Mouse (Mus musculus) thymus, postnatal 10 days (tissue): ENCODE measurements around the gene Zc3h10.
"Not testable (repeated sequence)": the region's sequence is repeated elsewhere in the genome, so short reads cannot be mapped to it uniquely, and the experiment has no call there.

Experiments used
- DNase-seq, 2 experiments: peaks; one replicate each; pipeline ENCODE4 v3.0.0; 2021; ENCODE audit warnings: low spot score in 2 of 2

The Zc3h10 gene

GRCm38 (mm10) chr10:128524732-128525662 is 22.6 kb downstream of the Zc3h10 start:
- peak; percentile 56 to 66 for DNase-seq

GRCm38 (mm10) chr10:128524111-128524731 is 23.4 kb downstream of the Zc3h10 start:
- DNase-seq = no peak

- no peak for DNase-seq
Observed at GRCm38 (mm10) chr10:128522351-128522750, 25.2 kb downstream of the Zc3h10 start.

- no peak for DNase-seq
Observed at GRCm38 (mm10) chr10:128520591-128520990, 27.0 kb downstream of the Zc3h10 start.

- DNase-seq = peak in 1 of 2 experiments; percentile 47
Observed at GRCm38 (mm10) chr10:128518833-128519232, 28.7 kb downstream of the Zc3h10 start.

GRCm38 (mm10) chr10:128516677-128517076 is 30.9 kb downstream of the Zc3h10 start:
- DNase-seq = no peak

GRCm38 (mm10) chr10:128516029-128516428 is 31.5 kb downstream of the Zc3h10 start:
- DNase-seq = no peak

- DNase-seq = no peak
Observed at GRCm38 (mm10) chr10:128515044-128515443, 32.5 kb downstream of the Zc3h10 start.

GRCm38 (mm10) chr10:128511761-128512160 is 35.8 kb downstream of the Zc3h10 start:
- no peak for DNase-seq

- DNase-seq = no peak
Observed at GRCm38 (mm10) chr10:128511189-128511588, 36.4 kb downstream of the Zc3h10 start.

- DNase-seq = no peak
Observed at GRCm38 (mm10) chr10:128510301-128510700, 37.3 kb downstream of the Zc3h10 start.

- no peak for DNase-seq
Observed at GRCm38 (mm10) chr10:128509831-128510230, 37.7 kb downstream of the Zc3h10 start.

- no peak for DNase-seq
Observed at GRCm38 (mm10) chr10:128509203-128509602, 38.4 kb downstream of the Zc3h10 start.

- DNase-seq = no peak
Observed at GRCm38 (mm10) chr10:128508260-128508659, 39.3 kb downstream of the Zc3h10 start.

- DNase-seq = no peak
Observed at GRCm38 (mm10) chr10:128505974-128506373, 41.6 kb downstream of the Zc3h10 start.

- not testable (repeated sequence) for DNase-seq
Observed at GRCm38 (mm10) chr10:128505371-128505667, 42.3 kb downstream of the Zc3h10 start.

- no peak for DNase-seq
Observed at GRCm38 (mm10) chr10:128504641-128505370, 42.8 kb downstream of the Zc3h10 start.

GRCm38 (mm10) chr10:128504012-128504411 is 43.6 kb downstream of the Zc3h10 start:
- DNase-seq = no peak

- no peak for DNase-seq
Observed at GRCm38 (mm10) chr10:128503532-128503931, 44.0 kb downstream of the Zc3h10 start.

GRCm38 (mm10) chr10:128502341-128502740 is 45.2 kb downstream of the Zc3h10 start:
- DNase-seq = no peak

GRCm38 (mm10) chr10:128499116-128499671 is 48.4 kb downstream of the Zc3h10 start:
- DNase-seq = peak; percentile 28 to 37

GRCm38 (mm10) chr10:128498590-128498989 is 49.0 kb downstream of the Zc3h10 start, which contains the start of gene Myl6b:
TSS of gene Myl6b (minus strand) at chr10:128498685.
- DNase-seq = peak; percentile 92 to 95
